Mouse (Mus musculus) heart, adult 9 months (tissue): ENCODE measurements at regions not wholly inside any gene's neighbourhood (a gene's known extent, or its start where the extent isn't known, plus 50 kb on each side); places are given as distances from the start of the nearest gene placed in this dataset.

ENCODE experiments used
- DNase-seq, 2 experiments: peaks; one replicate each; pipeline ENCODE4 v3.0.0; 2022; ENCODE audit warnings: low spot score in 2 of 2

DNA sequence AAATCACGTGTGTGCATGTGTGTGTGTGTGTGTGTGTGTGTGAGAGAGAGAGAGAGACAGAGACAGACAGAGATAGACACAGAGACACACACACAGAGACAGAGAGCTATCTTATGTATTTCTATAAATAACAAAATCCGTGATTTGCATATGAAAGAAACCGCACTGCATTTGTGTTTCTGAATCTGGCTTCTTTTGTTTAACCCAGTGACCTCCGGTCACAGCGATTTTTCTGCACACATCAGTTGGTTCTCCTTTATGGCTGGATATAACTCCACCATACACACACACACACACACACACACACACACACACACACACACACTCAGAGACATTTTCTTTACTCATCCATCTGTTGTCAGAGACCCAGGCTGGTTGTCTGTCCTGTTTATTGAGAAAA, 58.2 kb upstream of the Lhx8 start:
- DNase-seq = no peak

GRCm38 (mm10) chr3:154387271-154387670, 56.8 kb upstream of the Lhx8 start:
- no peak for DNase-seq

DNA sequence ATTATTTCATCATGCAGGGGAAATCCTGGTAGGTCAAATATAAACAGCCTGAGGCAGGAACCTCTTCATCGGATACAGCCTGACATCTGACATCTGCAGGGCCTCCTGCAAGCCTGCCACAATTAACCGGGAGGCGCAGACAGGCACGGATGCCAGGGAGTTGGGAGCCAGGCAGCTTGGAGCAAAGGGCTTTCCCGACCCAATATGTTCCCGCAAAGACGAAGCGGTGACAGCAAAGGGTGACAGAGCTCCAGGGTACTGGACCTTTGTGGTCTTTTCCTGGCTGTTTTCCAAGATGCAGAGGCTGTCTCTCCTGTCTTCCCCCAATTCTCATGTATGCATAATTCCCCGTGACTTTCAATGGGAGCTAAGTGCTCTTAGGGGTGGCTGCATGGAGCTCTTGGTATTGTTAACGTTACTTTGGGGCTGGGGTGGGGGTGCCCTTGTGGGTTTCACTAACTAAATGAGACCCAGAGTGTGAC, 55.4 kb upstream of the Lhx8 start:
- DNase-seq = no peak

GRCm38 (mm10) chr3:154382811-154383210, 52.4 kb upstream of the Lhx8 start:
- no peak for DNase-seq

DNA sequence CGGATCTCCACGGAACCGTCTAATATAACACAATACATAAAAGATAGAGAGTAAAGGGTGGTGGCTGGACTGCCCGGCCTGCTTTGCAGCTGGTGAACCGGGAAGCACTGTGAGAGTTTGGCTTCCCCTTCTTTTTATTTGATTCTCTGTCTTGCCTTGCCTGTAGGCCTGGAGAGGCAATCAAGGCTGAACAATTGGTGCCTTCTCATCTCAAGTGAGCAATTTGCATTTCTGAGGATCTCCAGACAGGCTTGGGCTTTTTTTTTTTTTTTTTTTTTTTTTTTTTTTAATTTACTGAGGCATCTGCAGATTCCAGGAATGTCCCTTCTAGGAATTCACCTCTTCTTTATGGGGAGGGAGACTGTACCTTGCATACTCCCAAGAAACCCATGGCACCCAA, 51.1 kb upstream of the Lhx8 start:
- DNase-seq = no peak
